Mouse (Mus musculus) hindbrain, postnatal 0 days (tissue): Measurements from ENCODE around the gene Abl1. TPM values are rescaled to one million over a fixed set of nuclear protein-coding genes. Genes with fewer than 3 reads are reported as not detected.

Experiments
- ATAC-seq: fragments of 200-750 bp; cut with Nextera tagmentation; 2 replicates; pipeline ENCODE4 v1.8.0; 2017; ENCODE audit warnings: mild to moderate bottlenecking, moderate TSS enrichment, moderate library complexity
- DNase-seq: peaks from one replicate; pipeline ENCODE4 v3.0.0-alpha.2; 2015; ENCODE audit warnings: low spot score
- H3K27ac ChIP-seq: fragments of 300-500 bp; sonication (generic); 2 replicates; pipeline ENCODE4 v1.5.1; 2014; ENCODE audit warnings: mild to moderate bottlenecking
- H3K27me3 ChIP-seq: fragments of 300-500 bp; sonication (generic); 2 replicates; pipeline ENCODE4 v1.6.1; 2014; ENCODE audit warnings: low read length, mixed read lengths; ENCODE audit not compliant: insufficient read depth
- H3K36me3 ChIP-seq: fragments of 300-500 bp; sonication (generic); 2 replicates; pipeline ENCODE4 v1.6.1; 2014; ENCODE audit warnings: low read length, mixed read lengths; ENCODE audit not compliant: insufficient read depth
- H3K4me1 ChIP-seq: fragments of 300-500 bp; sonication (generic); 2 replicates; pipeline ENCODE4 v1.6.1; 2014; ENCODE audit warnings: antibody characterized with exemption, low read length, mixed read lengths; ENCODE audit not compliant: insufficient read depth
- H3K4me2 ChIP-seq: fragments of 300-500 bp; sonication (generic); 2 replicates; pipeline ENCODE4 v1.6.1; 2014; ENCODE audit warnings: low read depth, mild to moderate bottlenecking, low read length, moderate library complexity, mixed read lengths
- H3K4me3 ChIP-seq: fragments of 300-500 bp; sonication (generic); 2 replicates; pipeline ENCODE4 v1.5.1; 2014; ENCODE audit warnings: low read length
- H3K9ac ChIP-seq: fragments of 300-500 bp; sonication (generic); replicated peaks from 2 replicates; pipeline ENCODE4 v1.6.1; 2014; ENCODE audit warnings: mild to moderate bottlenecking, low read length, moderate library complexity, mixed read lengths
- H3K9me3 ChIP-seq: fragments of 300-500 bp; sonication (generic); 2 replicates; pipeline ENCODE4 v1.6.1; 2016; ENCODE audit warnings: low read length, mixed read lengths
- CTCF ChIP-seq: IDR thresholded peaks from 2 replicates; pipeline ENCODE4 v1.5.1; 2016; ENCODE audit warnings: antibody characterized with exemption, control low read depth, low read depth
- WGBS: fragments of 180-500 bp; shearing (Covaris S2); extraction: QIAGEN DNeasy Blood & Tissue Kit; methylation state at CpG from one replicate; pipeline ENCODE4 v1.1.7; 2014; 5-methylcytosine and 5-hydroxymethylcytosine counted together
- polyA plus RNA-seq: library from polyadenylated mRNA; unstranded; fragments of >200 nt; fragmentation: Nextera tagmentation; extraction: Ambion mirVana; gene quantifications from 2 replicates; pipeline ENCODE4 v1.2.1, GENCODE M21; 2015
- total RNA-seq: library from RNA; depleted of rRNA; stranded (reverse); fragments of >200 nt; gene quantifications from 2 replicates; pipeline ENCODE4 v1.2.3, GENCODE M21; 2014

The Abl1 gene
- total and polyA plus RNA-seq, 2 experiments from 2014 or later: 13.1 to 57.5 TPM

DNA sequence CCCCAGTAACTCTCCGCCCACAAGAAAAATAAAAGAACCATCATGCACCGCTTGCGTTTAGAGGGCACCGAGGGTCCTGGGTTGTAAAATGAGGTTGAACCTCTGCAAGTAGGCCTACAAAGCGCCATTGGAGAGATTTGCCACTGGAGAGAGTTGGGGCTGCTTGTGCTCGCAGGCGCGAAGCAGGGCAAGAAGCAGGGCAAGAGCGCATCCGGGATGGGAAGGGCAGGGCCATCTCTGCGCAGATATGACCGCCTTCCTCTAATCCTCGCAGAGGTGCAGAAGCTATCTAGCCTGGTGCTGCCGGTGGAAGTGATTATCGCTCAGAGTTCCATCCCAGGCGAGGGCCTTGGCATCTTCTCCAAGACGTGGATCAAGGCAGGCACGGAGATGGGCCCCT is 46.2 kb upstream of the Abl1 start:
- Histone ChIP-seq H3K27ac (no peak overlapping the region), H3K9ac (no peak overlapping the region), H3K4me1 (0 out of 2 replicates have a peak, but pooled peaks cover under 1% of the 10 kb centered on the region), H3K9me3 (no peaks in the 10 kb centered on the region), H3K4me3 (no peak overlapping the region), H3K4me2 (no peak overlapping the region), H3K27me3 (peaks cover 89% of the 10 kb centered on the region), H3K36me3 (no peaks in the 10 kb centered on the region)
- DNase-seq (no peak), ATAC-seq (no peak)
- no peak for TF ChIP-seq CTCF
- 7% methylated on average over 18 of the region's 18 CpGs for WGBS

GRCm38 (mm10) chr2:31653971-31654853 is 34.0 kb upstream of the Abl1 start:
- 2% methylated on average over 82 of the region's 109 CpGs for WGBS

GRCm38 (mm10) chr2:31654854-31655559 is 33.2 kb upstream of the Abl1 start:
- 5% methylated on average over 22 of the region's 22 CpGs for WGBS
- DNase-seq (peak; percentile 78), ATAC-seq (peak; percentile 22)
- Histone ChIP-seq H3K9ac (peak overlapping the region; percentile 48; the same call in 1 of the 2 replicates), H3K4me3 (peak overlapping the region; percentile 48), H3K36me3 (no peaks in the 10 kb centered on the region), H3K27ac (no peak overlapping the region), H3K4me1 (no peaks in the 10 kb centered on the region), H3K27me3 (peaks cover 50% of the 10 kb centered on the region), H3K4me2 (peak overlapping the region; percentile 86), H3K9me3 (no peaks in the 10 kb centered on the region)
- TF ChIP-seq CTCF: peak; percentile 76

More at GRCm38 (mm10) chr2:31653971-31654853, 34.0 kb upstream of the Abl1 start:
- peak overlapping the region; percentile 86 for H3K4me2 ChIP-seq
- peak overlapping the region; percentile 48 for H3K9ac ChIP-seq
- TF ChIP-seq CTCF: no peak
- H3K4me1 ChIP-seq: no peaks in the 10 kb centered on the region
- H3K27me3 ChIP-seq: peaks cover 58% of the 10 kb centered on the region
- ATAC-seq: peak; percentile 89
- peak overlapping the region; percentile 48 for H3K4me3 ChIP-seq
- peak; percentile 80 for DNase-seq
- no peak overlapping the region; the same call in 1 of the 2 replicates for H3K27ac ChIP-seq
- H3K36me3 ChIP-seq: no peaks in the 10 kb centered on the region
- no peaks in the 10 kb centered on the region for H3K9me3 ChIP-seq

- Histone ChIP-seq H3K27me3 (peaks cover 36% of the 10 kb centered on the region), H3K9ac (no peak overlapping the region), H3K9me3 (no peaks in the 10 kb centered on the region), H3K27ac (no peak overlapping the region), H3K36me3 (no peaks in the 10 kb centered on the region), H3K4me3 (no peak overlapping the region), H3K4me2 (no peak overlapping the region), H3K4me1 (no peaks in the 10 kb centered on the region)
- ATAC-seq (no peak), DNase-seq (no peak)
- WGBS: 79% methylated on average over 7 of the region's 7 CpGs
- TF ChIP-seq CTCF: no peak
Measured at GRCm38 (mm10) chr2:31656374-31656773, 31.8 kb upstream of the Abl1 start.

DNA sequence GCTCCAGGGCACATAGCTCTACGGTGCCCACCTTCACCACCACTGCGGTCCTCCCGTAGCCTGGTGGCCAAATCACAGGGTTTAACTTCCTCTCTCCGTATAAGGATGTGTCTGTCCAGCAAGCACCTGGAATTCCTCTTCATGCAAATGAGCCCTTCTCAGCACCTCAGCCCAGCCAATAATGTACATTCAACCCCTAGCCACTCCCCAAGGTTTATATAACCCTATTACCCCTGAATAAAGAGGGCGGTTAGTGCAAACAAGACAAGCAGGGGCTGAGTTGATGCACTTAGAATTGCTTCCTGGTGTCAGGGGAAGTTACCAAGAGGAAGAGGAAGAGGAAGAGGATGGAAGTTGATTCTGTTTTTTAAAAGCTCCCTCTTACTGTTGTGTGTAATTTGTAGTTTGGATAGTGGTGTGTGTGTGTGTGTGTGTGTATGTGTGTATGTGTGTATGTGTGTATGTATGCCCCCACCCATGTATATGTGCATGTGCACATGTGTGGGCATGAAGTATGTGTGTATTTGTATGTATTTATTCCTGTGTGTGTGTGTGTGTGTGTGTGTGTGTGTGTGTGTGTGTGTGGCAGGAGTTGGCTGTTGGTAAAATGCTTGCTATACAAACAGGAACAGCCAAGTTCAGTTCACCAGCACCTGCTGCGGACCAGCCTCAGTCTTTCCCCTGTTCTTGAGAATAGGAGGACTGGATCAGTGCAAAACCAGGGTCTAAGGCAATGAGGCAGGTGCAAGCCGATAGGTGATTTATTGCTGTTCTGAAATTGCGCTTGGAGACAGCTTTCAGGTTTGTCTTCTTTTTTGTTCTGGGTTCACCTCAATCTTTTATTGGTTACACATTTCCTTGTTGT is 25.0 kb upstream of the Abl1 start:
- WGBS: 76% methylated on average over 8 of the region's 8 CpGs
- no peak overlapping the region for H3K9ac ChIP-seq
- no peak for ATAC-seq
- no peaks in the 10 kb centered on the region for H3K9me3 ChIP-seq
- H3K4me3 ChIP-seq: no peak overlapping the region
- H3K27ac ChIP-seq: no peak overlapping the region
- no peaks in the 10 kb centered on the region for H3K4me1 ChIP-seq
- H3K4me2 ChIP-seq: no peak overlapping the region
- TF ChIP-seq CTCF: no peak
- DNase-seq: no peak
- H3K27me3 ChIP-seq: peaks cover 6% of the 10 kb centered on the region; the same call in 1 of the 2 replicates
- H3K36me3 ChIP-seq: no peaks in the 10 kb centered on the region

GRCm38 (mm10) chr2:31663804-31664180 is 24.4 kb upstream of the Abl1 start:
- Histone ChIP-seq H3K4me1 (no peaks in the 10 kb centered on the region), H3K9me3 (no peaks in the 10 kb centered on the region), H3K27ac (no peak overlapping the region), H3K27me3 (peaks cover 6% of the 10 kb centered on the region; the same call in 1 of the 2 replicates), H3K36me3 (no peaks in the 10 kb centered on the region), H3K9ac (no peak overlapping the region), H3K4me3 (no peak overlapping the region), H3K4me2 (no peak overlapping the region)
- ATAC-seq (no peak), DNase-seq (no peak)
- no peak for TF ChIP-seq CTCF
- 91% methylated on average over 1 of the region's 1 CpGs for WGBS
